Mouse (Mus musculus): ENCODE measurements around the gene Sept11.

GRCm38 (mm10) chr5:93224549-93224948 lies 131.3 kb downstream of the Sept11 start:
- TF ChIP-seq MAX (IDR thresholded peaks at IDR 0.05; ENCODE audit: low read length): no peak
- no peak for TF ChIP-seq POLR2A (IDR thresholded peaks at IDR 0.05; ENCODE audit: control insufficient read depth in 1 of 2, insufficient read depth in 1 of 2, low read depth in 1 of 2, low read length in 2 of 2, poor library complexity in 1 of 2)
- TF ChIP-seq TCF12 (IDR thresholded peaks at IDR 0.05; ENCODE audit: low read depth, low read length): no peak
- TF ChIP-seq USF2 (IDR thresholded peaks at IDR 0.05; ENCODE audit: borderline replicate concordance in 1 of 2, insufficient read depth in 1 of 2, low read depth in 1 of 2, low read length in 2 of 2): no peak
- no peak for TF ChIP-seq GATA1 (IDR thresholded peaks at IDR 0.05; ENCODE audit: low read depth, low read length)
- no peak for TF ChIP-seq NELFE (IDR thresholded peaks at IDR 0.05; ENCODE audit: low read depth, low read length)

All from MEL (cell line).